Mouse (Mus musculus): ENCODE data around the gene Pid1.

DNA sequence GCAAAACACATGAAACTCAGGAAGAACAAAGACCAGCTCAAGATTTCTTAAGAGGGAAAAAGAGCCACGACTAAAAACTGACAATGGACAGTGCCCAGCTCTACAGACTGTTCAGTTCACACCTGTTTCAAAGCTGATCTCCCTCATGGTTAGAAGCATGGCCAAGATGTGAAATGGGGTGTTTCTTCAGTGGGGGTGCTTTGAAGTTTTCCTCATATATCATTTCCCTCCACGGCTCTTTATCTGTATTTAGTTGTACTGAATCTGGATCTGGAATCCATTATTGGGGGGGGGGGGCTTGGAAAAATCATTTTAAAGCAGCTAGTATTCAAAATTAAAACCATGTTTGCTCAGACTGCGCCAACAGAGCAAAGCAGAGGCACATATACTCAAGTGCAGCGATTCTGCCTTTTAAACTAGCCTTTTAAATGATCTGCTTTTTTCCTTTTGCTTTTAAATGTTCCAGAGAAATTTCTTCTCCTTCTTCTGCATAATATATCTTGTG is 351.1 kb downstream of the Pid1 start:
- TF ChIP-seq CTCF (IDR thresholded peaks at IDR 0.05; ENCODE audit: low read depth) (no peak), EP300 (IDR thresholded peaks at IDR 0.05; ENCODE audit: low read depth) (no peak)
